Mouse (Mus musculus) heart, embryonic 11.5 days (tissue): Measurements from ENCODE around the gene Gm20388. TPM values are rescaled to one million over a fixed set of nuclear protein-coding genes. Genes with fewer than 3 reads are reported as not detected.

Experiments
- ATAC-seq: fragments of 200-750 bp; cut with Nextera tagmentation; replicated peaks from 2 replicates; pipeline ENCODE4 v1.8.0; 2017; ENCODE audit warnings: moderate library complexity; ENCODE audit not compliant: insufficient number of reproducible peaks, low FRiP score, low TSS enrichment
- H3K27ac ChIP-seq: fragments of 300-500 bp; sonication (generic); 2 replicates; pipeline ENCODE4 v1.5.1; 2014; ENCODE audit warnings: mild to moderate bottlenecking, low read depth, low read length
- H3K27me3 ChIP-seq: fragments of 300-500 bp; sonication (generic); 2 replicates; pipeline ENCODE4 v1.6.1; 2014; ENCODE audit warnings: mild to moderate bottlenecking, low read length, mixed read lengths; ENCODE audit not compliant: control insufficient read depth, insufficient read depth
- H3K36me3 ChIP-seq: fragments of 300-500 bp; sonication (generic); 2 replicates; pipeline ENCODE4 v1.6.1; 2014; ENCODE audit warnings: mild to moderate bottlenecking, low read length, moderate library complexity, mixed read lengths; ENCODE audit not compliant: control insufficient read depth, insufficient read depth
- H3K4me1 ChIP-seq: fragments of 300-500 bp; sonication (generic); 2 replicates; pipeline ENCODE4 v1.6.1; 2014; ENCODE audit warnings: low read length; ENCODE audit not compliant: control insufficient read depth, insufficient read depth
- H3K4me2 ChIP-seq: fragments of 300-500 bp; sonication (generic); 2 replicates; pipeline ENCODE4 v1.6.1; 2014; ENCODE audit warnings: mild to moderate bottlenecking, moderate library complexity
- H3K4me3 ChIP-seq: fragments of 300-500 bp; sonication (generic); 2 replicates; pipeline ENCODE4 v1.5.1; 2014; ENCODE audit warnings: low read depth, low read length
- H3K9ac ChIP-seq: fragments of 300-500 bp; sonication (generic); 2 replicates; pipeline ENCODE4 v1.6.1; 2014; ENCODE audit warnings: mild to moderate bottlenecking, low read depth, low read length, moderate library complexity
- H3K9me3 ChIP-seq: fragments of 300-500 bp; sonication (generic); replicated peaks from 2 replicates; pipeline ENCODE4 v1.6.1; 2016; ENCODE audit warnings: low read length; ENCODE audit not compliant: control insufficient read depth
- WGBS: fragments of 180-500 bp; shearing (Covaris S2); extraction: QIAGEN DNeasy Blood & Tissue Kit; methylation state at CpG from one replicate; pipeline ENCODE4 v1.1.7; 2014; ENCODE audit not compliant: insufficient replicate concordance; 5-methylcytosine and 5-hydroxymethylcytosine counted together
- polyA plus RNA-seq: library from polyadenylated mRNA; unstranded; fragments of >200 nt; fragmentation: Nextera tagmentation; extraction: Ambion mirVana; gene quantifications from 2 replicates; pipeline ENCODE4 v1.2.1, GENCODE M21; 2014

The Gm20388 gene
- polyA plus RNA-seq, 1 experiment from 2014 or later = 6.4 TPM

- Histone ChIP-seq H3K4me1 (peaks cover 66% of the 10 kb centered on the region), H3K27me3 (no peaks in the 10 kb centered on the region), H3K9me3 (no peaks in the 10 kb centered on the region), H3K36me3 (no peaks in the 10 kb centered on the region), H3K9ac (no peak overlapping the region), H3K4me2 (peak overlapping the region; percentile 12), H3K4me3 (no peak overlapping the region), H3K27ac (peak overlapping the region; percentile 68)
- no peak for ATAC-seq
- 58% methylated on average over 6 of the region's 6 CpGs for WGBS
Observed at GRCm38 (mm10) chr8:122924091-122924490, 3013.4 kb downstream of the Gm20388 start.

DNA sequence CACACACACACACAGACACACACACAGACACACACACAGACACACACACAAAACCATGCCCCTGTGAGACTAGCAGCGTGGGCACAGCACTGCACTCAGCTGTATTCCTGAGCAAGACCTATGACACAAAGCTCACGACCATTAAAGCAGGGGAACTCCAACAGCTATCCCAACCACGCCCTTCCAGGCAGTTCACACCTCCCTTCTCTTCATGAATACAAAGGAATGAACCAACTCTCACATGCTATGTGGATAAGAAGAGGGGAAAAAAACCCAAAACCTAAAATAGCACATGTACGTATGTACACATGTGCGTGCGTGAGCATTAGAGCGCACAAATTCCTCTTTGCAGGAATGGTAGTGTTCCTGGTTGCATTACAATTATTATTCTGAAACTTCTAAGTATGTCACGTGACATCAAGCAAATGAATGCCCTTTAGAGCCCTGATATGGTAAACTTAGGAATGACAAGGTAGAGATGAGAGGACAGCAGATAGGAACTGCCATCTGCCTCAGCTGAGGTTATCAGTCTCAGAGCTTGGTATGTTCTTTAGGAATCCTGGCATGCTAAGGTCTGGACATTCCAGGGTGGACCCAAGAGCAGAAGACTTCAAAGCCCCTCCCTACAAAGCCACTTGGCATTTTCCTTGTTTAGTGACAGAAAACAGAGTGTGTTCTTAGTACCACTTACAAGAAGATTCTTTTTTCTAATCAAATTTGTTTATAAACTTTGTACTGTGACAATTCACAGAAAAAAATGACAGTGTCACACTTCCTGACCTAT is 3015.5 kb downstream of the Gm20388 start:
- no peak overlapping the region for H3K9ac ChIP-seq
- ATAC-seq = no peak
- H3K4me3 ChIP-seq = no peak overlapping the region
- no peaks in the 10 kb centered on the region for H3K36me3 ChIP-seq
- no peak overlapping the region for H3K4me2 ChIP-seq
- WGBS = 80% methylated on average over 8 of the region's 8 CpGs
- H3K9me3 ChIP-seq = no peaks in the 10 kb centered on the region
- H3K27me3 ChIP-seq = no peaks in the 10 kb centered on the region
- H3K27ac ChIP-seq = no peak overlapping the region
- peaks cover 65% of the 10 kb centered on the region for H3K4me1 ChIP-seq

GRCm38 (mm10) chr8:122926782-122927181 is 3016.1 kb downstream of the Gm20388 start:
- peaks cover 64% of the 10 kb centered on the region for H3K4me1 ChIP-seq
- 71% methylated on average over 7 of the region's 7 CpGs for WGBS
- no peak for ATAC-seq

DNA sequence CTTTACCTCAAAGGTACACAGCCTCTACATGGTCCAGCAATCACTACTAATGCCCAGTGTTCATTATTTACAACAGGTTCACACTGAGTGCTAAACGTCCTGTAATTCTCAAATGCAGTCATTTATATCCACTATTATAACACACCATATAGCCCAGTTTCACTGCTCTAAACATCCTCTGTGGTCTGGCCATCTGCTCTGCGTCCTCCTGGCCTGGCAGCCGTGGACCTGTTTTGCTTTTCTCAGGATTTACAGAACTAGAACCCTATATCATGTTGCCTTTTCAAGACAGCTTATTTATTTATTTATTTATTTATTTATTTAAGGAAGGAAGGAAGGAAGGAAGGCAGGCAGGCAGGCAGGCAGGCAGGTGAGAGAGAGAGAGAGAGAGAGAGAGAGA is 3017.2 kb downstream of the Gm20388 start:
- Histone ChIP-seq H3K27me3 (no peaks in the 10 kb centered on the region), H3K9me3 (no peaks in the 10 kb centered on the region), H3K4me1 (peaks cover 65% of the 10 kb centered on the region), H3K27ac (no peak overlapping the region), H3K4me2 (no peak overlapping the region), H3K9ac (no peak overlapping the region), H3K4me3 (no peak overlapping the region), H3K36me3 (no peaks in the 10 kb centered on the region)
- WGBS = 86% methylated on average over 3 of the region's 3 CpGs
- ATAC-seq = no peak

More at GRCm38 (mm10) chr8:122926782-122927181, 3016.1 kb downstream of the Gm20388 start:
- Histone ChIP-seq H3K4me3 (no peak overlapping the region), H3K4me2 (no peak overlapping the region), H3K9me3 (no peaks in the 10 kb centered on the region), H3K36me3 (no peaks in the 10 kb centered on the region), H3K27ac (no peak overlapping the region), H3K27me3 (no peaks in the 10 kb centered on the region), H3K9ac (no peak overlapping the region)

GRCm38 (mm10) chr8:122928631-122929224 is 3018.1 kb downstream of the Gm20388 start:
- H3K36me3 ChIP-seq = no peaks in the 10 kb centered on the region
- H3K27ac ChIP-seq = no peak overlapping the region
- no peak overlapping the region for H3K4me3 ChIP-seq
- peaks cover 65% of the 10 kb centered on the region for H3K4me1 ChIP-seq
- no peak for ATAC-seq
- no peaks in the 10 kb centered on the region for H3K27me3 ChIP-seq
- no peak overlapping the region for H3K9ac ChIP-seq
- WGBS = 86% methylated on average over 7 of the region's 7 CpGs
- no peak overlapping the region for H3K4me2 ChIP-seq
- no peaks in the 10 kb centered on the region for H3K9me3 ChIP-seq

- no peak overlapping the region for H3K4me2 ChIP-seq
- H3K27ac ChIP-seq = no peak overlapping the region; the same call in 1 of the 2 replicates
- H3K36me3 ChIP-seq = no peaks in the 10 kb centered on the region
- no peak overlapping the region for H3K4me3 ChIP-seq
- no peaks in the 10 kb centered on the region for H3K9me3 ChIP-seq
- WGBS = 36% methylated on average over 3 of the region's 3 CpGs
- H3K9ac ChIP-seq = no peak overlapping the region
- peaks cover 42% of the 10 kb centered on the region for H3K4me1 ChIP-seq
- no peak for ATAC-seq
- no peaks in the 10 kb centered on the region for H3K27me3 ChIP-seq
Observed at GRCm38 (mm10) chr8:122931834-122932560, 3021.4 kb downstream of the Gm20388 start.

DNA sequence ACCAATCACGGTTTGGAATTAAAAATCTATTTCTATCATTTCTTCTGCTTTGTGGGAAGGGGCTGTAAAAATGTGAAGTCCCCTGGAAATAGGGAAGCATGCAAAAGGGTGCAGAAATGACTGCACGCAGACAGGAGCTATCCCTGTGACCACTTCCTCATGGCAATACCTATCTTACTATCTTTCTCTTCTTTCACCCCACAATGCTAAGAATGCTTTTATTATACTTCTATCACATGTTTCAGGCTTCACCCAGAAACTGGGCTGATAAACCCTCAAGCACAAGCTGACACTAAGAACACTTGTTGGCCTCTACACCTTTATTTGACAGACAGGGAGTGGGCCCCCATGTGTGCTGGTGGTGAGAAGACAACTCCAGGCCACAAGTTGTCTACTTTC is 3021.9 kb downstream of the Gm20388 start:
- Histone ChIP-seq H3K9ac (no peak overlapping the region), H3K9me3 (no peaks in the 10 kb centered on the region), H3K36me3 (no peaks in the 10 kb centered on the region), H3K27ac (no peak overlapping the region; the same call in 1 of the 2 replicates), H3K4me2 (no peak overlapping the region), H3K4me1 (peaks cover 43% of the 10 kb centered on the region), H3K4me3 (no peak overlapping the region), H3K27me3 (no peaks in the 10 kb centered on the region)
- 65% methylated on average over 2 of the region's 2 CpGs for WGBS
- no peak for ATAC-seq

GRCm38 (mm10) chr8:122933973-122934372 is 3023.3 kb downstream of the Gm20388 start:
- Histone ChIP-seq H3K4me1 (peaks cover 56% of the 10 kb centered on the region), H3K4me2 (no peak overlapping the region), H3K9me3 (no peaks in the 10 kb centered on the region), H3K27ac (no peak overlapping the region), H3K36me3 (no peaks in the 10 kb centered on the region), H3K4me3 (no peak overlapping the region), H3K9ac (no peak overlapping the region), H3K27me3 (no peaks in the 10 kb centered on the region)
- ATAC-seq = no peak
